Mouse (Mus musculus) neural tube, postnatal 0 days (tissue): ENCODE measurements around the gene Gnb4. TPM values are rescaled to one million over a fixed set of nuclear protein-coding genes. Genes with fewer than 3 reads are reported as not detected.

ENCODE experiments used
- polyA plus RNA-seq: library from polyadenylated mRNA; unstranded; fragments of >200 nt; fragmentation: Nextera tagmentation; extraction: Ambion mirVana; gene quantifications from 2 replicates; pipeline ENCODE4 v1.2.1, GENCODE M21; 2015

The Gnb4 gene
- polyA plus RNA-seq: 129 and 131 TPM in 2 replicates

GRCm38 (mm10) chr3:32616331-32617052 is at the start of gene Gnb4:
Gene Gnb4, minus strand, starts transcription at chr3:32616585.

Other genes starting within 250 kb of the Gnb4 start
- gene Pik3ca, start 218.9 kb downstream of the Gnb4 start, polyA plus RNA-seq: 10.8 and 12.4 TPM in 2 replicates
- gene Kcnmb3, start 124.4 kb downstream of the Gnb4 start, polyA plus RNA-seq: not detected in 2 replicates
- gene Zfp639, start 106.3 kb downstream of the Gnb4 start, polyA plus RNA-seq: 32.2 and 38.0 TPM in 2 replicates
- 40.7 and 43.4 TPM in 2 replicates for gene Mfn1, start 87.1 kb downstream of the Gnb4 start, polyA plus RNA-seq
- 34.6 and 41.3 TPM in 2 replicates for gene Actl6a, start 89.7 kb upstream of the Gnb4 start, polyA plus RNA-seq
- gene Ndufb5, start 120.4 kb upstream of the Gnb4 start, polyA plus RNA-seq: 423 and 448 TPM in 2 replicates
- 30.3 and 31.6 TPM in 2 replicates for gene Mrpl47, start 121.0 kb upstream of the Gnb4 start, polyA plus RNA-seq
- 15.1 and 17.3 TPM in 2 replicates for gene Usp13, start 201.0 kb upstream of the Gnb4 start, polyA plus RNA-seq